Mouse (Mus musculus): Measurements from ENCODE around the gene Vgf.

Vgf gene

GRCm38 (mm10) chr5:137030416-137030810, 4.2 kb downstream of the Vgf start:
- in situ Hi-C loops (cut with MboI) = no loop called here

- in situ Hi-C loops (cut with MboI) = no loop called here
Observed at GRCm38 (mm10) chr5:137031076-137032032, 5.2 kb downstream of the Vgf start.

- in situ Hi-C loops (cut with MboI) = no loop called here
Observed at GRCm38 (mm10) chr5:137032033-137032421, 5.8 kb downstream of the Vgf start.

- in situ Hi-C loops (cut with MboI) = no loop called here
Observed at GRCm38 (mm10) chr5:137032641-137033074, 6.5 kb downstream of the Vgf start.

- in situ Hi-C loops (cut with MboI) = no loop called here
Observed at GRCm38 (mm10) chr5:137036211-137036610, 10.0 kb downstream of the Vgf start.

- in situ Hi-C loops (cut with MboI) = no loop called here
Observed at GRCm38 (mm10) chr5:137039453-137039852, 13.3 kb downstream of the Vgf start.

- in situ Hi-C loops (cut with MboI) = no loop called here
Observed at GRCm38 (mm10) chr5:137041442-137041841, 15.2 kb downstream of the Vgf start.

GRCm38 (mm10) chr5:137043997-137044396, 17.8 kb downstream of the Vgf start:
- in situ Hi-C loops (cut with MboI) = no loop called here

- in situ Hi-C loops (cut with MboI) = no loop called here
Observed at GRCm38 (mm10) chr5:137045402-137046323, 19.5 kb downstream of the Vgf start, which contains the start of gene Ap1s1. Gene Ap1s1, minus strand, starts transcription at chr5:137046135.

GRCm38 (mm10) chr5:137046324-137046718, 20.1 kb downstream of the Vgf start:
- in situ Hi-C loops (cut with MboI) = no loop called here

GRCm38 (mm10) chr5:137046991-137047390, 20.8 kb downstream of the Vgf start:
- in situ Hi-C loops (cut with MboI) = no loop called here

GRCm38 (mm10) chr5:137051125-137051524, 24.9 kb downstream of the Vgf start:
- in situ Hi-C loops (cut with MboI) = no loop called here

GRCm38 (mm10) chr5:137051914-137052505, 25.8 kb downstream of the Vgf start:
- in situ Hi-C loops (cut with MboI) = no loop called here

GRCm38 (mm10) chr5:137054299-137054698, 28.1 kb downstream of the Vgf start:
- in situ Hi-C loops (cut with MboI) = no loop called here

- in situ Hi-C loops (cut with MboI) = no loop called here
Observed at GRCm38 (mm10) chr5:137054873-137055272, 28.7 kb downstream of the Vgf start.

- in situ Hi-C loops (cut with MboI) = no loop called here
Observed at GRCm38 (mm10) chr5:137061809-137062481, 35.8 kb downstream of the Vgf start.

GRCm38 (mm10) chr5:137062601-137063000, 36.4 kb downstream of the Vgf start:
- in situ Hi-C loops (cut with MboI) = no loop called here

GRCm38 (mm10) chr5:137065454-137065853, 39.3 kb downstream of the Vgf start:
- in situ Hi-C loops (cut with MboI) = no loop called here

GRCm38 (mm10) chr5:137065923-137066322, 39.7 kb downstream of the Vgf start:
- in situ Hi-C loops (cut with MboI) = no loop called here

- in situ Hi-C loops (cut with MboI) = no loop called here
Observed at GRCm38 (mm10) chr5:137068711-137069110, 42.5 kb downstream of the Vgf start.

GRCm38 (mm10) chr5:137070881-137071605, 44.9 kb downstream of the Vgf start:
- in situ Hi-C loops (cut with MboI) = no loop called here
